Mouse (Mus musculus) heart, postnatal 0 days (tissue): ENCODE data around the gene Nutf2. TPM values are rescaled to one million over a fixed set of nuclear protein-coding genes. Genes with fewer than 3 reads are reported as not detected.

Source experiments
- ATAC-seq: fragments of 200-750 bp; cut with Nextera tagmentation; 2 replicates; pipeline ENCODE4 v1.8.0; 2017; ENCODE audit warnings: low read depth, moderate number of reproducible peaks, moderate library complexity; ENCODE audit not compliant: insufficient read depth
- DNase-seq: peaks from one replicate; pipeline ENCODE4 v3.0.0-alpha.2; 2016; ENCODE audit warnings: low spot score
- H3K27ac ChIP-seq: fragments of 300-500 bp; sonication (generic); 2 replicates; pipeline ENCODE4 v1.5.1; 2014; ENCODE audit warnings: low read depth, mild to moderate bottlenecking
- H3K27me3 ChIP-seq: fragments of 300-500 bp; sonication (generic); 2 replicates; pipeline ENCODE4 v1.6.1; 2014; ENCODE audit warnings: low read length, mixed read lengths; ENCODE audit not compliant: control insufficient read depth, insufficient read depth
- H3K36me3 ChIP-seq: fragments of 300-500 bp; sonication (generic); replicated peaks from 2 replicates; pipeline ENCODE4 v1.6.1; 2014; ENCODE audit warnings: low read length, mixed read lengths; ENCODE audit not compliant: control insufficient read depth, insufficient read depth
- H3K4me1 ChIP-seq: fragments of 300-500 bp; sonication (generic); 2 replicates; pipeline ENCODE4 v1.6.1; 2014; ENCODE audit warnings: antibody characterized with exemption; ENCODE audit not compliant: control insufficient read depth, insufficient read depth
- H3K4me2 ChIP-seq: fragments of 300-500 bp; sonication (generic); 2 replicates; pipeline ENCODE4 v1.6.1; 2014; ENCODE audit warnings: low read depth, mild to moderate bottlenecking, low read length, moderate library complexity
- H3K4me3 ChIP-seq: fragments of 300-500 bp; sonication (generic); 2 replicates; pipeline ENCODE4 v1.5.1; 2014; ENCODE audit warnings: low read depth, low read length
- H3K9ac ChIP-seq: fragments of 300-500 bp; sonication (generic); replicated peaks from 2 replicates; pipeline ENCODE4 v1.6.1; 2014; ENCODE audit warnings: low read depth, low read length, mixed read lengths
- H3K9me3 ChIP-seq: fragments of 300-500 bp; sonication (generic); replicated peaks from 2 replicates; pipeline ENCODE4 v1.6.1; 2016; ENCODE audit warnings: low read length; ENCODE audit not compliant: control insufficient read depth
- CTCF ChIP-seq: IDR thresholded peaks from 2 replicates; pipeline ENCODE4 v1.5.1; 2016; ENCODE audit warnings: antibody characterized with exemption, control low read depth, low read depth
- EP300 ChIP-seq: IDR thresholded peaks from 2 replicates; pipeline ENCODE4 v1.6.1; 2016; ENCODE audit warnings: antibody characterized with exemption, low read depth
- WGBS: fragments of 180-500 bp; shearing (Covaris S2); extraction: QIAGEN DNeasy Blood & Tissue Kit; methylation state at CpG from one replicate; pipeline ENCODE4 v1.1.7; 2014; 5-methylcytosine and 5-hydroxymethylcytosine counted together
- polyA plus RNA-seq: library from polyadenylated mRNA; unstranded; fragments of >200 nt; fragmentation: Nextera tagmentation; extraction: Ambion mirVana; gene quantifications from 2 replicates; pipeline ENCODE4 v1.2.1, GENCODE M21; 2015
- total RNA-seq: library from RNA; depleted of rRNA; stranded (reverse); fragments of >200 nt; gene quantifications from 2 replicates; pipeline ENCODE4 v1.2.3, GENCODE M21; 2014; ENCODE audit warnings: low replicate concordance; rRNA removed

Nutf2 gene
- total RNA-seq (19.4 and 38.0 TPM in 2 replicates), polyA plus RNA-seq (135 and 147 TPM in 2 replicates)

DNA sequence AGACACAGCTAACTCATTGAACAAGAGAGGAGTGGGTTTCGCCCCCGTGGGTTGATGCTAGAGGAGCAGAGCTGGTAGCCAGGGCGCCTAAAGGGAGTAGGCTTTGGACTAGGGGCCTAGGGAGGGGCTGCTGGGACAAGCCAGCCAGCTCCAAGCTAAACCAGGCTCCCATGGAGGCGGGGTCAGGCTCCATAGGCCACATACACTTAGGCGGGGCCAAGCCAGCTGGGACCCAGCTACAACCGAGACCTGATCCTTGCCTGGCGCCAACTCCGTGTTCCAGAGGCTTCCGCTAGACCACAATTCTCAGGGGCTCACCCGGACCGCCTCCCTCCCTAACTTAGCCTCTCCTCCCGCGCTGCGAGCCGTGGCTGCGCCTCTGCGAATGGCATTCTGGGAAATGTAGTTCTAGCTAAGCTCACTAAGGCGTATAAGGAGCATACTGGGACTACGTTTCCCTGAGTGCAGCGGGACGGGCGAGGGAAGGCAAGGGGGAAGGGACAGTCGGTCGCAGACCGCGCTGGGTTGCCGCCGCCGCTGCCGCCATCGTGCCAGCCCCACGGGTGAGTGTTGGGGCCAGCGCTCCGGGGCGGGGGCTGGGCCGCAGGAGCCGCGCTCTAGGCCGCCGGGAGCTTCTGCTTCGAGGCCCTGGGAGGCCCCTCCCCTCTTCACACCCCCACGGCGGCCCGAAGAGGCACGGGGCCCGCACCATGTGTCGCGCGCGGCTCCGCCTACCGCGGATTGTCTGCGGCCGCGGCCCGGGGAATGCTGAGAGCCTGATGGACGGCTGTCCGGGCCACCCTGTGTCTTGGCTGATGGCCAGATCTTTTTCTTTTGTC, at the start of gene Nutf2:
Gene Nutf2 (plus strand): TSS at position 438 of the 839 bp plus-strand sequence.
- Histone ChIP-seq H3K4me3 (peak within 1 kb of the TSS; percentile 75), H3K27me3 (no peaks in the 10 kb centered on the region), H3K9me3 (no peaks in the 10 kb centered on the region), H3K36me3 (no peaks in the 10 kb centered on the region), H3K9ac (peak within 1 kb of the TSS; percentile 86), H3K4me2 (peak within 1 kb of the TSS; percentile 95), H3K4me1 (peaks cover 41% of the 10 kb centered on the region), H3K27ac (peak within 1 kb of the TSS; percentile 85)
- under 1% methylated on average over 51 of the region's 59 CpGs for WGBS
- DNase-seq (peak; percentile 100), ATAC-seq (peak; percentile 97)
- no peak for TF ChIP-seq EP300
- no peak for TF ChIP-seq CTCF

DNA sequence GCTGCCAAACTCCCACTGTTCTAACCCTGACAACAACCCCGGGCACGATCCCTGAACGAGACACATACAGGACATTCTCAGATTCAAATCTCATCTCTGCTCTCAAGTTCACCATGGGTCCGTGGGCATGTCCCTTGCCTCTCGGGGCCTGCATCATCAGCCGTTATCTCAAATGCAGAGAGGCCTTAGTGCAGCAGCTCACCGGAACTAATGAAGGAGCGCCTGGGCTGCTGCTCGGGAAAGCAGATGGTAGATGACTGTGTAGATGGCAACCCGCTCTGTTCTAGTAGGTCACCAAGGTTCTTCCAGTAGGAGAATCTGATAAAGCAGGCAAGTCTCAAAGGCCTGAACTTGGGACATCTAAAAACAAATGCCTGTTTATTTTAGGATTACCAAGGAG, 49.3 kb upstream of the Nutf2 start:
- no peak for ATAC-seq
- Histone ChIP-seq H3K4me3 (no peak overlapping the region), H3K9me3 (no peaks in the 10 kb centered on the region), H3K27ac (no peak overlapping the region), H3K27me3 (no peaks in the 10 kb centered on the region), H3K36me3 (peaks cover 4% of the 10 kb centered on the region; the same call in 1 of the 2 replicates), H3K9ac (no peak overlapping the region), H3K4me1 (peaks cover 16% of the 10 kb centered on the region; the same call in 1 of the 2 replicates), H3K4me2 (no peak overlapping the region)
- TF ChIP-seq CTCF = no peak
- TF ChIP-seq EP300 = no peak
- 67% methylated on average over 10 of the region's 10 CpGs for WGBS
- DNase-seq = no peak

DNA sequence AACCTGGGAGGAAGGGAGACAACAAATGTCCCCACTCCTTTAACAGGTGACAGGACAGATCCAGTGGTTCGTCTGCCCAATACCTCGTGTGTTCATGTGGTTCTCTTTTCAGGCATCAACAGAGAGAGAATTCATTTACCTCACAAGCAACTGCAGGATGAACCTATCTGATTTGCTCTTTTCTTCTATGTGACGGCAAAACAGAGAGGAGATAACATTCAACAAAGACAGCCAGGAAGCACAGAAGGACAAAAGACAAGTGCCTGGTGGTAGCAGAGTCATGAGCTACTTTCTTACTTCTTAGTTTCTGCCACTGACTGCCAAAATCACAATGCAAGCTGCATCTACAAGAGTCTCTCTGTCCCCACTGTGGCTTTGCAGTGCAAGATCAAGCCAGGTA, 48.8 kb upstream of the Nutf2 start:
- no peak overlapping the region for H3K9ac ChIP-seq
- H3K4me3 ChIP-seq = no peak overlapping the region
- DNase-seq = no peak
- no peak overlapping the region for H3K4me2 ChIP-seq
- peaks cover 4% of the 10 kb centered on the region; the same call in 1 of the 2 replicates for H3K36me3 ChIP-seq
- peaks cover 16% of the 10 kb centered on the region; the same call in 1 of the 2 replicates for H3K4me1 ChIP-seq
- TF ChIP-seq CTCF (no peak), EP300 (no peak)
- H3K27me3 ChIP-seq = no peaks in the 10 kb centered on the region
- 53% methylated on average over 3 of the region's 3 CpGs for WGBS
- ATAC-seq = no peak
- no peaks in the 10 kb centered on the region for H3K9me3 ChIP-seq
- no peak overlapping the region for H3K27ac ChIP-seq

DNA sequence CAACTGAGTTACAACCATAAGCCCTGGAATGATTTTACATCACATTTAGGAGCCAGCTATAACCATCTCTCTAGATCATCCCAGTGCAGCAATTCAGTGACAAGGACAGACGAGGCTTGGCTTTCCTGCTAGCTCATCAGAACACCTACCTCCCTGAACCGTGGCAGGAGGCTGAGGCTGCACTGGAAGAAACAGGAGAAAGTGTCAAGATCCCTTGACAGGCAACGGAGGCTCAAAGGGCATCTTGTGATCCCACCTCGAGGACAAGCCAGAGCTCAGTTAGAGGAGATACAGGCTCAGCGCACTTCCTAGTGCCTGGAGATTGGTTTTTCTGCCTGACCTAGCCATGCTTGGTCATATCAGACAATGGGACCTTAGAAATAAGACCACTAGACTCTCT, 47.9 kb upstream of the Nutf2 start:
- H3K27me3 ChIP-seq = no peaks in the 10 kb centered on the region
- no peak for DNase-seq
- H3K4me1 ChIP-seq = peaks cover 13% of the 10 kb centered on the region; the same call in 1 of the 2 replicates
- H3K4me2 ChIP-seq = no peak overlapping the region
- no peak for ATAC-seq
- peaks cover 4% of the 10 kb centered on the region; the same call in 1 of the 2 replicates for H3K36me3 ChIP-seq
- H3K27ac ChIP-seq = no peak overlapping the region
- no peak overlapping the region for H3K4me3 ChIP-seq
- 73% methylated on average over 5 of the region's 5 CpGs for whole genome bisulfite sequencing
- no peak overlapping the region for H3K9ac ChIP-seq
- TF ChIP-seq EP300 = no peak
- TF ChIP-seq CTCF = no peak
- H3K9me3 ChIP-seq = no peaks in the 10 kb centered on the region

DNA sequence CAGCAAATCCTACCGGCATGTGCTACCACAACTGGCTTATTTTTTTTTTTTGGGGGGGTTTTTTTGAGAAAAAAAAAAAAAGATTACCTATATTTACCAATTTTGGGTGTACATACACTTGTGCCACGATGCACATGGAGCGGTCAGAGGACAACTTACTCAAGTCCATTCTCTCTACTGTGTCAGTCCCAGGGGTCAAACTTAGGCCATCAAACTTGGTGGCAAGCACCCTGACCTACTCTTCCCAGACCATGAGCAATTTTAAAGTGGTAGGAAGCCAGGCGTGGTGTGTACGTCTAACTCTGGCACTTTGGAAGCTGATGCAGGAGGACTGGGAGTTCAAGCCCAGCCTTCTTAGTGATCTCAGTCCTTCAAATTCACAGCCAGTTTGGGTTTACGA, 47.1 kb upstream of the Nutf2 start:
- H3K9me3 ChIP-seq = no peaks in the 10 kb centered on the region
- ATAC-seq = no peak
- H3K9ac ChIP-seq = no peak overlapping the region
- H3K36me3 ChIP-seq = peaks cover 8% of the 10 kb centered on the region; the same call in 1 of the 2 replicates
- DNase-seq = no peak
- WGBS = 94% methylated on average over 6 of the region's 6 CpGs
- no peak overlapping the region for H3K27ac ChIP-seq
- no peaks in the 10 kb centered on the region for H3K27me3 ChIP-seq
- TF ChIP-seq CTCF = no peak
- no peak for TF ChIP-seq EP300
- H3K4me2 ChIP-seq = no peak overlapping the region
- H3K4me1 ChIP-seq = peaks cover 7% of the 10 kb centered on the region; the same call in 1 of the 2 replicates
- no peak overlapping the region for H3K4me3 ChIP-seq
